Mouse (Mus musculus): Measurements from ENCODE around the gene Kdm1b. TPM values are rescaled to one million over a fixed set of nuclear protein-coding genes. Genes with fewer than 3 reads are reported as not detected.

Gene Kdm1b
- polyA plus RNA-seq (2014; fragmentation: Nextera tagmentation; extraction: Ambion mirVana), result 15.8 and 19.1 TPM in 2 replicates

GRCm38 (mm10) chr13:47043030-47043680, at the start of gene Kdm1b:
Gene Kdm1b, plus strand, starts transcription at chr13:47043499.
- Histone ChIP-seq H3K36me3 (ENCODE audit: control insufficient read depth, insufficient read depth, low read length) (no peaks in the 10 kb centered on the region), H3K9ac (ENCODE audit: low read length) (peak within 1 kb of the TSS; percentile 72), H3K27ac (ENCODE audit: low read depth, low read length) (0 out of 2 replicates have a peak within 1 kb of the TSS, but pooled peaks have one; percentile 63), H3K4me2 (ENCODE audit: low read depth) (peak within 1 kb of the TSS; percentile 91), H3K4me3 (ENCODE audit: low read depth, low read length) (peak within 1 kb of the TSS; percentile 83), H3K27me3 (ENCODE audit: control insufficient read depth, insufficient read depth, low read length) (no peaks in the 10 kb centered on the region), H3K9me3 (ENCODE audit: control insufficient read depth, low read length) (no peaks in the 10 kb centered on the region), H3K4me1 (ENCODE audit: control insufficient read depth, insufficient read depth, low read length) (peaks cover 11% of the 10 kb centered on the region)
- ATAC-seq (ENCODE audit: insufficient read depth, low FRiP score, low TSS enrichment) (peak; percentile 96), DNase-seq (ENCODE audit: low spot score) (peak; percentile 99)
- under 1% methylated on average over 47 of the region's 48 CpGs for WGBS

- no peak overlapping the region for H3K4me3 ChIP-seq (ENCODE audit: low read depth, low read length)
- H3K27ac ChIP-seq (ENCODE audit: low read depth, low read length), result no peak overlapping the region
- DNase-seq (ENCODE audit: low spot score), result no peak
- no peaks in the 10 kb centered on the region for H3K4me1 ChIP-seq (ENCODE audit: control insufficient read depth, insufficient read depth, low read length)
- WGBS, result 83% methylated on average over 4 of the region's 4 CpGs
- no peak overlapping the region for H3K9ac ChIP-seq (ENCODE audit: low read length)
- no peak overlapping the region for H3K4me2 ChIP-seq (ENCODE audit: low read depth)
- no peaks in the 10 kb centered on the region for H3K36me3 ChIP-seq (ENCODE audit: control insufficient read depth, insufficient read depth, low read length)
- no peaks in the 10 kb centered on the region for H3K27me3 ChIP-seq (ENCODE audit: control insufficient read depth, insufficient read depth, low read length)
- ATAC-seq (ENCODE audit: insufficient read depth, low FRiP score, low TSS enrichment), result no peak
- H3K9me3 ChIP-seq (ENCODE audit: control insufficient read depth, low read length), result no peaks in the 10 kb centered on the region
Observed at GRCm38 (mm10) chr13:46997355-46997754, 45.9 kb upstream of the Kdm1b start.

- Histone ChIP-seq H3K36me3 (ENCODE audit: control insufficient read depth, insufficient read depth, low read length) (no peaks in the 10 kb centered on the region), H3K27me3 (ENCODE audit: control insufficient read depth, insufficient read depth, low read length) (no peaks in the 10 kb centered on the region), H3K4me3 (ENCODE audit: low read depth, low read length) (no peak overlapping the region), H3K9me3 (ENCODE audit: control insufficient read depth, low read length) (no peaks in the 10 kb centered on the region), H3K4me2 (ENCODE audit: low read depth) (no peak overlapping the region), H3K27ac (ENCODE audit: low read depth, low read length) (no peak overlapping the region), H3K9ac (ENCODE audit: low read length) (no peak overlapping the region), H3K4me1 (ENCODE audit: control insufficient read depth, insufficient read depth, low read length) (no peaks in the 10 kb centered on the region)
- ATAC-seq (ENCODE audit: insufficient read depth, low FRiP score, low TSS enrichment), result no peak
- 68% methylated on average over 5 of the region's 5 CpGs for WGBS
- DNase-seq (ENCODE audit: low spot score), result no peak
Observed at GRCm38 (mm10) chr13:46999498-46999897, 43.8 kb upstream of the Kdm1b start.

- Histone ChIP-seq H3K27ac (ENCODE audit: low read depth, low read length) (no peak overlapping the region), H3K4me2 (ENCODE audit: low read depth) (no peak overlapping the region), H3K9ac (ENCODE audit: low read length) (no peak overlapping the region), H3K9me3 (ENCODE audit: control insufficient read depth, low read length) (no peaks in the 10 kb centered on the region), H3K36me3 (ENCODE audit: control insufficient read depth, insufficient read depth, low read length) (no peaks in the 10 kb centered on the region), H3K4me3 (ENCODE audit: low read depth, low read length) (no peak overlapping the region), H3K27me3 (ENCODE audit: control insufficient read depth, insufficient read depth, low read length) (no peaks in the 10 kb centered on the region), H3K4me1 (ENCODE audit: control insufficient read depth, insufficient read depth, low read length) (no peaks in the 10 kb centered on the region)
- 86% methylated on average over 4 of the region's 4 CpGs for WGBS
- no peak for ATAC-seq (ENCODE audit: insufficient read depth, low FRiP score, low TSS enrichment)
- no peak for DNase-seq (ENCODE audit: low spot score)
Observed at GRCm38 (mm10) chr13:47001590-47001989, 41.7 kb upstream of the Kdm1b start.

GRCm38 (mm10) chr13:47013740-47014139, 29.6 kb upstream of the Kdm1b start:
- 0 out of 2 replicates have a peak, but pooled peaks cover 4% of the 10 kb centered on the region for H3K27me3 ChIP-seq (ENCODE audit: control insufficient read depth, insufficient read depth, low read length)
- H3K36me3 ChIP-seq (ENCODE audit: control insufficient read depth, insufficient read depth, low read length), result no peaks in the 10 kb centered on the region
- no peak overlapping the region for H3K27ac ChIP-seq (ENCODE audit: low read depth, low read length)
- H3K9me3 ChIP-seq (ENCODE audit: control insufficient read depth, low read length), result peaks cover 9% of the 10 kb centered on the region; the same call in 1 of the 2 replicates
- peak overlapping the region; percentile 97 for H3K4me2 ChIP-seq (ENCODE audit: low read depth)
- no peak overlapping the region for H3K9ac ChIP-seq (ENCODE audit: low read length)
- DNase-seq (ENCODE audit: low spot score) (no peak), ATAC-seq (ENCODE audit: insufficient read depth, low FRiP score, low TSS enrichment) (no peak)
- no peaks in the 10 kb centered on the region for H3K4me1 ChIP-seq (ENCODE audit: control insufficient read depth, insufficient read depth, low read length)
- WGBS, result 58% methylated on average over 10 of the region's 10 CpGs
- peak overlapping the region; percentile 47; the same call in 1 of the 2 replicates for H3K4me3 ChIP-seq (ENCODE audit: low read depth, low read length)

GRCm38 (mm10) chr13:47014334-47015194, 28.7 kb upstream of the Kdm1b start, which contains the start of gene Nhlrc1:
Gene Nhlrc1, minus strand, starts transcription at chr13:47014850.
- WGBS, result 3% methylated on average over 73 of the region's 73 CpGs
- 0 out of 2 replicates have a peak, but pooled peaks cover 4% of the 10 kb centered on the region for H3K27me3 ChIP-seq (ENCODE audit: control insufficient read depth, insufficient read depth, low read length)
- H3K9me3 ChIP-seq (ENCODE audit: control insufficient read depth, low read length), result peaks cover 9% of the 10 kb centered on the region; the same call in 1 of the 2 replicates
- peak within 1 kb of the TSS; percentile 97 for H3K4me2 ChIP-seq (ENCODE audit: low read depth)
- H3K27ac ChIP-seq (ENCODE audit: low read depth, low read length), result no peak within 1 kb of the TSS
- peak within 1 kb of the TSS; percentile 57 for H3K9ac ChIP-seq (ENCODE audit: low read length)
- peak within 1 kb of the TSS; percentile 47 for H3K4me3 ChIP-seq (ENCODE audit: low read depth, low read length)
- DNase-seq (ENCODE audit: low spot score) (peak; percentile 85), ATAC-seq (ENCODE audit: insufficient read depth, low FRiP score, low TSS enrichment) (peak; percentile 81)
- no peaks in the 10 kb centered on the region for H3K4me1 ChIP-seq (ENCODE audit: control insufficient read depth, insufficient read depth, low read length)
- no peaks in the 10 kb centered on the region for H3K36me3 ChIP-seq (ENCODE audit: control insufficient read depth, insufficient read depth, low read length)

GRCm38 (mm10) chr13:47015195-47015501, 28.2 kb upstream of the Kdm1b start:
- no peak overlapping the region for H3K27ac ChIP-seq (ENCODE audit: low read depth, low read length)
- no peak overlapping the region for H3K4me3 ChIP-seq (ENCODE audit: low read depth, low read length)
- no peaks in the 10 kb centered on the region for H3K4me1 ChIP-seq (ENCODE audit: control insufficient read depth, insufficient read depth, low read length)
- no peak for ATAC-seq (ENCODE audit: insufficient read depth, low FRiP score, low TSS enrichment)
- H3K9me3 ChIP-seq (ENCODE audit: control insufficient read depth, low read length), result peaks cover 9% of the 10 kb centered on the region; the same call in 1 of the 2 replicates
- no peaks in the 10 kb centered on the region for H3K36me3 ChIP-seq (ENCODE audit: control insufficient read depth, insufficient read depth, low read length)
- peak overlapping the region; percentile 11; the same call in 1 of the 2 replicates for H3K9ac ChIP-seq (ENCODE audit: low read length)
- peak overlapping the region; percentile 97 for H3K4me2 ChIP-seq (ENCODE audit: low read depth)
- no peak for DNase-seq (ENCODE audit: low spot score)
- 0 out of 2 replicates have a peak, but pooled peaks cover 4% of the 10 kb centered on the region for H3K27me3 ChIP-seq (ENCODE audit: control insufficient read depth, insufficient read depth, low read length)
- WGBS, result 67% methylated on average over 5 of the region's 5 CpGs

GRCm38 (mm10) chr13:47017259-47017658, 26.0 kb upstream of the Kdm1b start:
- peak; percentile 56 for DNase-seq (ENCODE audit: low spot score)
- no peak overlapping the region for H3K4me3 ChIP-seq (ENCODE audit: low read depth, low read length)
- no peak overlapping the region for H3K4me2 ChIP-seq (ENCODE audit: low read depth)
- no peaks in the 10 kb centered on the region for H3K36me3 ChIP-seq (ENCODE audit: control insufficient read depth, insufficient read depth, low read length)
- ATAC-seq (ENCODE audit: insufficient read depth, low FRiP score, low TSS enrichment), result no peak
- H3K27ac ChIP-seq (ENCODE audit: low read depth, low read length), result no peak overlapping the region
- no peak overlapping the region for H3K9ac ChIP-seq (ENCODE audit: low read length)
- no peaks in the 10 kb centered on the region for H3K9me3 ChIP-seq (ENCODE audit: control insufficient read depth, low read length)
- WGBS, result 49% methylated on average over 5 of the region's 5 CpGs
- 0 out of 2 replicates have a peak, but pooled peaks cover 4% of the 10 kb centered on the region for H3K27me3 ChIP-seq (ENCODE audit: control insufficient read depth, insufficient read depth, low read length)
- no peaks in the 10 kb centered on the region for H3K4me1 ChIP-seq (ENCODE audit: control insufficient read depth, insufficient read depth, low read length)
